Mouse (Mus musculus) brown adipose tissue, adult 24 weeks (tissue): ENCODE measurements around the gene Gabpb2. TPM values are rescaled to one million over a fixed set of nuclear protein-coding genes. Genes with fewer than 3 reads are reported as not detected.
A peak's percentile ranks its signal among the peaks of the same experiment; 100 is the strongest.

ENCODE experiments used
- H3K27ac ChIP-seq: fragments of 200-500 bp; replicated peaks from 2 replicates; pipeline ENCODE4 v1.5.1; 2012; ENCODE audit warnings: low read depth, mild to moderate bottlenecking, low read length
- H3K4me1 ChIP-seq: fragments of 200-500 bp; 2 replicates; pipeline ENCODE4 v1.6.1; 2012; ENCODE audit warnings: low read length, mixed read lengths; ENCODE audit not compliant: control insufficient read depth, insufficient read depth, insufficient read length
- H3K4me3 ChIP-seq: fragments of 200-500 bp; 2 replicates; pipeline ENCODE4 v1.5.1; 2012; ENCODE audit warnings: low read depth, mild to moderate bottlenecking, low read length, moderate library complexity; ENCODE audit not compliant: insufficient read depth
- polyA plus RNA-seq: library from polyadenylated mRNA; stranded (reverse); fragments of >200 nt; gene quantifications from 2 replicates; pipeline ENCODE4 v1.2.4, GENCODE M21; 2012; ENCODE audit not compliant: missing spikeins, insufficient read depth, insufficient read length

Gabpb2 gene
- 11.3 and 12.2 TPM in 2 replicates for polyA plus RNA-seq

DNA sequence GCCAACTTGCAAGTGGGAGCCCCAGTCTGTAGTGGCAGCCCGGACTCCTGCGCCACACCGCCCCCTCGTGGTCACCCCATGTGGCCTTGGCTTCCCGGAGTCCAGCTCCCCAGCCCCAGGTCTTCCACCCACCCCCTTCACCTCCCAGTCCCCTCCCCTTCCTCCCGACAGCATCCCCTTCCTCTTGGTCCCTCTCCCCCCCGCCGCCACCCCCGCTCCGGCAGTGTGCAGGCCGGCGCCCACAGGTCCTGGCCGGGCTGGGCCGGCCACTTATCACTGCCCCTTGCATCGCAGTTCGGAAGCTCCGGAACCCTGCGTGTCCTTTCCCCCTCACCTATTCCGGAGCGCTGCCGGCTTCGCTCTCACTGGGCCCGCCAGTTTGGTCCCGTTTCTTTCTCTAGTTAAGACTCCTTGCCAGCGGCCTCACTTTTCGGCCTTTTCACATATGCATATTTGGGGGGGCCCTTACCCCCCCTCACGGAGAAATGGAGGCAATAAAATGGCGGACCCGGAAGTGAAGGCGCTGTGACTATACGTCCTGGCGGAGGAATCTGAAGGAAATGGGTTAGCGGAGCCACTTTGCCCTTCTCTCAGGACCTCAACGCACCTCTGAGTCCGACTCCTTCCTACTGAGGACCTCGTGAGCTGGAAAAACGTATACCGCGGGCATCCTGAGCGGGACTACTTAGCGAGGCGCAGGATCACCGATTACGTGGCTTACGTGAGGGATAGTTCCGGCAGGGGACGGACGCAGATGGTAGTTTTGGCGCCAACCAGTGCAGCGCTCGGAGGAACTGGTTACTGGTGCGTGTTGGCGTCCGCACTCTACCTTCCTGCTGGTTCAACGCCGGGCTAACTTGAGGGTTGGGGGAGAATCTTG, at the start of gene Gabpb2:
TSS of gene Gabpb2 (minus strand) at position 662 of the 880 bp plus-strand sequence.
- Histone ChIP-seq H3K4me3 (peak within 1 kb of the TSS; percentile 86), H3K4me1 (no peaks in the 10 kb centered on the region), H3K27ac (peak within 1 kb of the TSS; percentile 99)

DNA sequence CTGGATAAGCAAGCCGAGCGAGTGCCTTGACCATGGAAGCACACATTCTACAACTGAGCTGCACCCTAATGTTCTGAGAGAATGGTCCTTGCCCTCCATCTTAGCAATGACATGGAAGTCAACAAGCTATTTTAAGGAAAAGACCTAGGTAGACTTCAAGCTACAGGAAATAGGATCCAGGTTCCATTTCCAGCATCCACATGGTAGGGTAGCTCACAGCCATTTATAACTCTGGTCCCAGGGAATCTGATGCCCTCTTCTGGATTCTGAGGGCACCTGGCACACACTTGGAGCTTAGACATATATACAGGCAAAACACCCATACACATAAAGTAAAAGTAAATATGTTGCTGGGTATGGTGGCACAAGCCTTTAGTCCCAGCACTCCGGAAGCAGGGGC, 48.3 kb upstream of the Gabpb2 start:
- Histone ChIP-seq H3K27ac (no peak overlapping the region), H3K4me3 (no peak overlapping the region), H3K4me1 (0 out of 2 replicates have a peak, but pooled peaks cover 2% of the 10 kb centered on the region)

DNA sequence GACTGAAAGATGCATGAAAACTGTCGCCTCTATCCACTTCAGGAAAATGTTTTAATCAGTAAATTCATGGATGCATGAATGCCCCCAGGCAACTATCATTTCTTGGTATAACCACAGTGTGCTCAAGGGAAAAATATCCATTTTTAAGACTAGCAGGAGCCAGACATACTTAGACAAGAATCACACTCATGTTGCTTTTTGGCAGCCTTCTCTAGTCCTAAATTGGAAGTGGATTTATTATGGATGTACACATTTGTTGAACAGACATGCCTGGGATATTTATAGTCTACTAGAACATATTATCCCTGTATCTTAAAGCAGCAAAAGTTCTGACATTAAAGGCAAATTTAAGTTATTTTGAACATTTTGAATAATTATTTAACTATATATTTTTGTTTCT, 47.0 kb upstream of the Gabpb2 start:
- Histone ChIP-seq H3K4me1 (0 out of 2 replicates have a peak, but pooled peaks cover 2% of the 10 kb centered on the region), H3K27ac (no peak overlapping the region), H3K4me3 (no peak overlapping the region)

DNA sequence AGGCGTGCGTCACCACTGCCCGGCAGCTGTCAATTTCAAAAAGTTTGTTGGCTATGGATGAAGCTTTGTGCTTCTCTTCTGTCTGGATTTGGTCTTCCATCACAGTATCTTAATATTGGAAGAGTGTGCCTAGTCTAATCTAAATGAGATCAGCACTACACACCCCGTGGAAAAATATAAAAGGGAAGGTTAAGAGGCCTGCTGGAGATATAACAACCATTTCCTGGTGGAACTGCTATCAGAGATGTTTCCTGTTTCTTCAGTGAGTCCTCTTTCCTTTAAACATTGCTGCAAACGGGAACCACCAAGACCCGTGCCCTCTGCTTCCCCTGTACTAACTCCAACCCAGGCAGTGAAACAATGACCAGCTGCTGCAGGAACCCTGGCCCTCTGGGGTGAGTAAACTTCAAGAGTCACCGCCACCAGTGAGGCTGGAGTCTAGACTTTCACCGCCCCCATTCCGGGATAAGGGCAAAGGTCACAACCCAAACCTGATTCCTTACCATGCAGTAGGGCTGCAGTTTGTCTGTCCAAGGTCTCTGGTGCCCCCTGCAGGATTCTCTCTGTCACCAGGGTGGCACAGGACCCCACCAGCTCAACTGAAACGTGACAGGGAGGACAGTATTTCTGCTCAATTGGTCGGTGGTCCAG, 45.5 kb upstream of the Gabpb2 start:
- Histone ChIP-seq H3K27ac (no peak overlapping the region; the same call in 1 of the 2 replicates), H3K4me3 (no peak overlapping the region), H3K4me1 (0 out of 2 replicates have a peak, but pooled peaks cover 2% of the 10 kb centered on the region)

DNA sequence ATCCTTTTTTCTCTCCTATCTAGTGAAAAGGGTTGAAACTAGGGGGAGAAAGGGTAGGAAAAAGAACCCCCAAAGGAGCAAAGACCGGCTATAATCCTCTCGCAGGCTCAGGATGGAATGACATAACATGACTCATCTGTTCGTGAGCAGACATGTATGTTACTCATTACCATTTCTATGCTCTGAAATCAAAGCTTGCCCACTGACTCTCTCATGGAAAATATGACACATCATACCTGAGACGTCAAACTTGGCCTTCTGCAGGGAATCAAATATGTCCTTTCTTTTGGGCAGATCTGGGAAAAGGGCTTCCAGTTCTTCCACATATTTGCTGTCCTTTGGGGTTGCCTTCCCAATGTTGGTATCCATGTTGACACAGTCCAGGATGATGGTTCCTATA, 44.3 kb upstream of the Gabpb2 start:
- Histone ChIP-seq H3K4me3 (no peak overlapping the region), H3K27ac (no peak overlapping the region), H3K4me1 (no peaks in the 10 kb centered on the region)

DNA sequence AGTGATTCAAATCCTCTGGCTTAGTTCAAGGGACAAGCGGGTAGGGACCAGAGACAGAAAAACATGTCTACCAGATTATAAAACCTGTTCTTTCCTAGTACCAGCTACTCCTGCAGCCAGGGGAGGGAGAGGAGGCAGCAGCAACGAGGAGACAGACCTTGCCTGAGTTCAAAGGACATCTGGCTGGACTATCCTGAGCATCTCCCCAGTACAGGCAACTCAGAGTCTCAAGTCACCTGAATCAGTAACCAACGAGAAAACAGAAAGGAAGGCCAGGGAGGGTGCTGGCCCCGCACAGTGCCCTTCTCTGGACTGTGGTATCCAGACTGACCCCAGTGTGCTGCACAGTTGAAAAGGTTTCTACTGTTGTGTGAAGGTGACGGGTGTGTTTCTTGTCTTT, 39.2 kb upstream of the Gabpb2 start:
- H3K4me1 ChIP-seq = no peaks in the 10 kb centered on the region
- no peak overlapping the region for H3K4me3 ChIP-seq
- no peak overlapping the region for H3K27ac ChIP-seq

DNA sequence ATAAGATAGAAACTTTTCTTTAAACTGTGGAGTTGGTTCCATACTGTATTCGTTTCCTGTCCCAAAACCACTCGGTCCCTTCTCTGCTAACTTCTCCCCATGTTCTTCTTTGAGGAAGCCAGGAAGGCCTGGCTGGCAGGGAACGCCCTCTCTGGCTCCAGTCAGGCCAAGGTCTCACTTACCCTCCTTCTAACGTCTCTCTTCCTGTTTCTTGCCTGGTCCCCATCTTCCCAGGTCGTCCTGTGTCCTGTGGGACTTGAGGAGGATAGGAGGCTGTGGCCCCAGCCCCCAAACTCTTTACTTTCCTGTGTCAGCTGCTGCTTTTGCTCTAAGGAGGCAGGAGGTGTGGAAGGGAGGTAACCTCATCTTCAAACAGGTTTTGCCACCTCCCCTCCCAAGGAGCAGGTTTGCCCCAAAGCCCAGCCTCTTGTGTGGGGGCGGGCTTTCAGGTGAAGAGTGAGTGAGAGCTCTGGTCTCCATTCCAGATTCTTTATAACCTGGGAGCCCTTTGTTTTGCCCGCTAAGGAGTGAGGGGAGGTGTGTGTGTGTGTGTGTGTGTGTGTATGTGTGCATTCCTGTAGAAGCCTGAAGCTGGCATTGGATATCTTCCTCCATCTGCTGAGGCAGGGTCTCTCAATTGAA, 33.2 kb upstream of the Gabpb2 start, which contains the start of gene Bnipl:
TSS of gene Bnipl (minus strand) at position 411 of the 642 bp plus-strand sequence.
- Histone ChIP-seq H3K4me3 (no peak within 1 kb of the TSS), H3K27ac (no peak within 1 kb of the TSS), H3K4me1 (no peaks in the 10 kb centered on the region)

DNA sequence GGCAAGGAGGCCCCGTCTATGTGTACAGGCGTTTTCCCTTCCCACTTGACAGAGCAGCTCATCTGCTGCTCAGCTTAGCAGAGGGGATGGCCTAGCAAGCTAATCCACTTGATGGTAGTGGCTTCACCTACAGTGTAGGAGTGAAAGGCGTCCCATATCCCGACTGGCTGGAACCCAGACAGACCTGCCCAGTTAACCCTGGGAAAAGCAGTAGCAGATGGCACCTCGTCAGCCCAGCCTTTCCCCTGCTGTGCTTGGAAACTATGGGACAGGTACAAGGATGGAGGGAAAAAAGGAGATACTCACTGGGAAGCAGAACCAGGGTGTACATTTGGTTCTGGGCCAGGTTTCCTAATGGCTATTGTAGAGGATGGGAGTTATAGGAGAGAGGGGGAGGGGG, 32.6 kb upstream of the Gabpb2 start:
- H3K4me1 ChIP-seq = no peaks in the 10 kb centered on the region
- no peak overlapping the region for H3K4me3 ChIP-seq
- no peak overlapping the region for H3K27ac ChIP-seq

DNA sequence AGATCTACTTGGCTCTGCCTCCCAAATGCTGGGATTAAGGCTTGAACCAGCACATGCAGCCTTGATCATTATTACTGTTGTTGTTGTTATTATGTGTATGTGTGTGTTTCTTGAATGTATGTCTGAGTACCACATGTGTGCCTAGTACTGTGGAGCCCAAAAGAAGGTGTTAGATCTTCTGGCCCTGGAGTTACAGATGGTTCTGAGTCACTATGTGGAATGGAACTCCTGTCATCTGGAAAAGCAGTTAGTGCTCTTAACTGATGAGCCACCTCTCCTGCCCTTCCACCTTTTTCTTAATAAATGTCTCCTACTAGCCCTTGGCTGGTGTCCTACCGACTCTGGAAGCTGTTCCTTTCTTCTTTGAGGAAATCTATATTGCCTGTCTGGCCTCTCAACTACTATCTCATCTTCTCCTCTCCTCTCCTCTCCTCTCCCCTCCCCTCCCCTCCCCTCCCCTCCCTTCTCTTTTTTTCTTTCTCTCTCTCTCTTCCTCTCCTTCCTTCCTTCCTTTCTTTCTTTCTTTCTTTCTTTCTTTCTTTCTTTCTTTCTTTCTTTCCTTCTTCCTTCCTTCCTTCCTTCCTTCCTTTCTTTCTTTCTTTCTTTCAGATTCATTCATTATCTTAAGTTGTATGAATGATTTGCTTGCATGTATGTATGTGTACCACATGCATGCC, 30.1 kb upstream of the Gabpb2 start:
- no peak overlapping the region; the same call in 1 of the 2 replicates for H3K27ac ChIP-seq
- no peak overlapping the region for H3K4me3 ChIP-seq
- no peaks in the 10 kb centered on the region for H3K4me1 ChIP-seq

DNA sequence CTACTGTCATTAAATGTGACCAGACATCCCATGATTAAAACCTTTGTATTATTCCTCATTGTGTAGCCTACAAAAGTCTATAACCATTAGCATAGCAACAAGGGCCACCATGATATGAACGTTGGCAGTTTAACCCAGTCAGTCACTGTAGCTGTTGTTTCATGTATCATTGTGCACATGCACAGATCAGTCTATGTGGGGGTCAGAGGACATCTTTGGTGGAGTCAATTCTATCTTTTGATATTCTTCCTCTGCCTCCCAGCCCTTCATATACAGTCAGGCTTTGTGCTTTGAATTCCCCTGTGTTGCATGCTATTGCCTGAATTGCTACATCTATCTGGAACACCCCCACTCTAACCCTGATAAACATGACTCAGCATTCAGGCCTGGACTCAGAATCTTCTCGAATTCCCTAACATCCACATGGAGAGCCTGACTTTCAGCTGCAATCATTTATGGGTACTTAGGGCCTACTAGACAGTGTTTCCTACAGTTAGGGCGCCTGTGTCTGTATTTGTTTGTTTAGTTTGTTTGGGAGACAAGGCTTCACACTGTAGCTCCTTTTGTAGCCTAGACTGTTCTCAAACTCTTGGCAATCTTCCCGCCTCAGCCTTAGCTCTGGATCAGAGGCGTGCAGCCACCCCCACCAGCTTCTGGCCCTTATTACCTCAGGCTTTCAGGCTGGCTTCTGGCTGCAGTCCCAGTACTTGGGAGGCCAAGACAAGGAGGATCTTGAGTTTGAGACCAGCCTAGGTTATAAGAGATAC, 28.9 kb upstream of the Gabpb2 start:
- peak overlapping the region; percentile 90 for H3K27ac ChIP-seq
- H3K4me1 ChIP-seq = no peaks in the 10 kb centered on the region
- no peak overlapping the region for H3K4me3 ChIP-seq

DNA sequence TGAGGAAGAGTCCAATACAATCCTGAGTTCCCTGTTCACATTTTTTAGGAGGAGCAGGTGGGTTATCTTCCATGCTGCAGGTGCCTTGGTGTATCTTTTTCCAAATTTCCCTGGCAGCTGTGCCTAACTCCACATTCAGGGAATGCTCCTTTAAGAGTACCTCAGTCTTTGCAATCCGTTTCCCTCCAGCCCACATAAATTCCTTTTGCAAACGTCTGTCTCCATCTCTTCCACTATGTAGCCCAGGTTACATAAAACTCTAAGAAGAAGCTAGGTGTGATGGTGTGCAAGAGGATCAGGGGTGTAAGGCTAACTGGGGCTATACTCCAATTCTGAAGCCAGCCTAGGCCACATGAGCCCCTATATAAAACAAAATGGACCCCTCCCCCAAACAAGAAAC, 25.4 kb upstream of the Gabpb2 start:
- no peak overlapping the region for H3K27ac ChIP-seq

DNA sequence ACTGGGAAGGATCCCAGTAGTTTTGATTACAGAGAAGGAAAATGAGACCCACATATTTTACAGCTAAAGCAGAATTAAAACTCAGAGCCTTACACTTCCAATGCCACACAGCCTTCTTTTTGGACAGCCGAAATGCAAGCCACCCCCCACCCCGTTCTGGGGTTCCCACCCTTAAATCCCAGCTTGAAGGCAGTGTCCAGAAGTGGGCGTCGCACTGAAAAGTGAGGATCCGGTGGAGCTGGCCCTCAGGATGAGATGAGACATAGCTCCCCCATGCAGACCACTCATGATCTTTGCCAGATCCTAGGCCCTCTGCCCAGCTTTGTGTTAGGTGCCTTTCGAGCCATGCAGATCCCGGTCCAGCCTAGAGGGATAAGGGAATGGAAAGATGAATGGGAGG, 23.8 kb upstream of the Gabpb2 start, which contains the start of gene Gm128:
TSS of gene Gm128 (minus strand) at position 101 of the 400 bp plus-strand sequence.
- no peak within 1 kb of the TSS for H3K27ac ChIP-seq
- no peaks in the 10 kb centered on the region for H3K4me1 ChIP-seq
- no peak within 1 kb of the TSS for H3K4me3 ChIP-seq

More for the DNA sequence above, 25.4 kb upstream of the Gabpb2 start:
- H3K4me1 ChIP-seq = no peaks in the 10 kb centered on the region
- no peak overlapping the region for H3K4me3 ChIP-seq

DNA sequence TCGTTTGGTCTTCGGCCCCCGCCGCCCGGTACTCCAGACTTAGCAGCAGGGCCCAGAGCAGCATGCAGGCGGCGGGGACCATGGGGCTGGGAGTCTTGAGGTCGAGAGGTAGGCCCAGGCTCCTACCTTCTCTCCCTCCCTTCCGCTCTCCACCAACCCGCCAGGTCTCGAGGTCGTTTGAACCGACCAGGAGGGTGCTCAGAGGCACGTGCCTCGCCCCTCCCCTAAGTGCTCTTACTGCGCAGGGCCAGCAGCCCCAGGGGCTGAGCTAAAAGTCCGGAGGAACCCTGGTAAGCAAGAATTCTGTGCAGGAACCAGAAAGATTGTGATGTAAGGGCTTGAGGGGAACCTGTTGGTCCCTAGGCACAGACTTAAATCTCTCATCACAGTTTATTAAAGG, 23.2 kb upstream of the Gabpb2 start:
- H3K27ac ChIP-seq = no peak overlapping the region
- no peaks in the 10 kb centered on the region for H3K4me1 ChIP-seq
- no peak overlapping the region for H3K4me3 ChIP-seq

DNA sequence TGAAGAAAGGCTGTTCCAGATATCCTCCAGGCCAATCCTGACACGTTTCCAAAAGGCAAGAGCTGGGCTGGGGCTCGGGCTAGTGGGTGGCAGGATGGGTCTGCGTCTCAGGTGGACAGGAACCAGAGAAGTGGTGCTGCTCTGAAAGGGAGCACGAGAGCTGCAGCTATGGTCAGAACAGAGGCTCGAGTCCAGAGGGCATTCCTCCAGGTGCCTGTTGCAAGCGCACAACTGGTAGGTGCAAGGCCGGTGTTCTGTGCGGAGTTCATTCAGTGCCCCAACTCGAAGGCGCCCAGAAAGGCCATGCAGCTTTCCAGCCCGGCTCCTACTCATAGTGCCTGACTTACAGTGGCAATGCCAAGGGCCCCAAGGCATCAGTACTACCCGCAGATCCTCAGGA, 22.3 kb upstream of the Gabpb2 start:
- Histone ChIP-seq H3K4me1 (no peaks in the 10 kb centered on the region), H3K27ac (no peak overlapping the region), H3K4me3 (no peak overlapping the region)
